Mouse (Mus musculus) lung, postnatal 36 days (tissue): ENCODE results near the gene Qrich1.
A peak's percentile ranks its signal among the peaks of the same experiment; 100 is the strongest.

Source experiments
- DNase-seq: peaks from one replicate; pipeline ENCODE4 v3.0.0; 2022; ENCODE audit warnings: mixed read lengths

Gene Qrich1

GRCm38 (mm10) chr9:108493246-108493645 is 23.4 kb upstream of the Qrich1 start:
- no peak for DNase-seq

- no peak for DNase-seq
Observed at GRCm38 (mm10) chr9:108494146-108494825, 22.3 kb upstream of the Qrich1 start.

GRCm38 (mm10) chr9:108494905-108495304 is 21.7 kb upstream of the Qrich1 start:
- no peak for DNase-seq

GRCm38 (mm10) chr9:108499231-108499630 is 17.4 kb upstream of the Qrich1 start:
- DNase-seq: no peak

- no peak for DNase-seq
Observed at GRCm38 (mm10) chr9:108499943-108500342, 16.7 kb upstream of the Qrich1 start.

- no peak for DNase-seq
Observed at GRCm38 (mm10) chr9:108506901-108507300, 9.7 kb upstream of the Qrich1 start.

- DNase-seq: peak; percentile 98
Observed at GRCm38 (mm10) chr9:108507619-108508434, 8.8 kb upstream of the Qrich1 start, which contains the start of gene Qars. Gene Qars (plus strand): TSS chr9:108507706.

- no peak for DNase-seq
Observed at GRCm38 (mm10) chr9:108508776-108509175, 7.8 kb upstream of the Qrich1 start.

- peak; percentile 85 for DNase-seq
Observed at GRCm38 (mm10) chr9:108517253-108517930, 786 bp downstream of the Qrich1 start.

- DNase-seq: peak; percentile 46
Observed at GRCm38 (mm10) chr9:108517931-108518332, 1.3 kb downstream of the Qrich1 start.

GRCm38 (mm10) chr9:108521604-108522003 is 5.0 kb downstream of the Qrich1 start:
- no peak for DNase-seq

GRCm38 (mm10) chr9:108523341-108523740 is 6.7 kb downstream of the Qrich1 start:
- no peak for DNase-seq

GRCm38 (mm10) chr9:108525400-108525799 is 8.8 kb downstream of the Qrich1 start:
- no peak for DNase-seq

- no peak for DNase-seq
Observed at GRCm38 (mm10) chr9:108530954-108531353, 14.3 kb downstream of the Qrich1 start.

GRCm38 (mm10) chr9:108531496-108531895 is 14.9 kb downstream of the Qrich1 start:
- DNase-seq: no peak

- no peak for DNase-seq
Observed at GRCm38 (mm10) chr9:108540846-108541245, 24.2 kb downstream of the Qrich1 start.

GRCm38 (mm10) chr9:108545986-108546385 is 29.4 kb downstream of the Qrich1 start:
- no peak for DNase-seq

- no peak for DNase-seq
Observed at GRCm38 (mm10) chr9:108546875-108547274, 30.3 kb downstream of the Qrich1 start.

- DNase-seq: no peak
Observed at GRCm38 (mm10) chr9:108559169-108559568, 42.6 kb downstream of the Qrich1 start.

- peak; percentile 99 for DNase-seq
Observed at GRCm38 (mm10) chr9:108560227-108560841, 43.7 kb downstream of the Qrich1 start, which contains the start of gene Impdh2. Gene Impdh2 (plus strand): TSS chr9:108560286.

GRCm38 (mm10) chr9:108563671-108564070 is 47.1 kb downstream of the Qrich1 start:
- DNase-seq: no peak

GRCm38 (mm10) chr9:108564131-108564530 is 47.5 kb downstream of the Qrich1 start:
- DNase-seq: no peak
